Mouse (Mus musculus) kidney, adult 2 months (tissue): ENCODE data around the gene Tmem115.

Experiments
- CTCF ChIP-seq: fragments of 200-500 bp; conservative IDR thresholded peaks from 2 replicates; pipeline ENCODE4 v1.5.1; 2011; ENCODE audit warnings: low read depth, mild to moderate bottlenecking, control low read depth, low read length, moderate library complexity, mixed read lengths; ENCODE audit not compliant: insufficient read depth, insufficient read length
- POLR2A ChIP-seq: fragments of 200-500 bp; IDR thresholded peaks from one replicate; pipeline ENCODE4 v1.6.1; 2011; ENCODE audit warnings: low read depth, low read length, control low read depth

DNA sequence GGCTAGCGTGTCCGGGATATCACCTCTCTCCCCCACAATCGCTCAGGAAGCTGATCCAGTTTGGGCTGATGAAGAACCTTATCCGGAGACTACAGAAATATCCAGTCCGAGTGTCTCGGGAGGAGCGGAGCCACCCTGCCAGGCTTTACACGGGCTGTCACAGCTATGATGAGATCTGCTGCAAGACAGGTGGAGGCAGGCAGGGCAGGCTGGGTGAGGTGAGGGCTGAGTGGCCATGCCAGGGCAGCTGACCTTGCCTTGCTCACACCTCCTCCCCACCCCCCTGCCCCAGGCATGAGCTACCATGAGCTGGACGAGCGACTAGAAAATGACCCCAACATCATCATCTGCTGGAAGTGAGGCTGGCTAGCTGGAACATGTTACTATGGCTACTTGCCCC lies 11.5 kb downstream of the Tmem115 start:
- TF ChIP-seq POLR2A (no peak), CTCF (no peak)
